Mouse (Mus musculus) brown adipose tissue, adult 24 weeks (tissue): ENCODE data around the gene 4930564D02Rik. TPM values are rescaled to one million over a fixed set of nuclear protein-coding genes. Genes with fewer than 3 reads are reported as not detected.

Source experiments
- H3K27ac ChIP-seq: fragments of 200-500 bp; replicated peaks from 2 replicates; pipeline ENCODE4 v1.5.1; 2012; ENCODE audit warnings: low read depth, mild to moderate bottlenecking, low read length
- H3K4me1 ChIP-seq: fragments of 200-500 bp; 2 replicates; pipeline ENCODE4 v1.6.1; 2012; ENCODE audit warnings: low read length, mixed read lengths; ENCODE audit not compliant: control insufficient read depth, insufficient read depth, insufficient read length
- H3K4me3 ChIP-seq: fragments of 200-500 bp; 2 replicates; pipeline ENCODE4 v1.5.1; 2012; ENCODE audit warnings: low read depth, mild to moderate bottlenecking, low read length, moderate library complexity; ENCODE audit not compliant: insufficient read depth
- polyA plus RNA-seq: library from polyadenylated mRNA; stranded (reverse); fragments of >200 nt; gene quantifications from 2 replicates; pipeline ENCODE4 v1.2.4, GENCODE M21; 2012; ENCODE audit not compliant: missing spikeins, insufficient read depth, insufficient read length

Gene 4930564D02Rik
- not detected in 2 replicates for polyA plus RNA-seq

- Histone ChIP-seq H3K27ac (no peak within 1 kb of the TSS), H3K4me3 (no peak within 1 kb of the TSS), H3K4me1 (no peaks in the 10 kb centered on the region)
These were observed at the start of gene 4930564D02Rik for GRCm38 (mm10) chr3:105066544-105066943. Gene 4930564D02Rik (plus strand): TSS chr3:105066844.

GRCm38 (mm10) chr3:105017314-105017713, 49.3 kb upstream of the 4930564D02Rik start:
- Histone ChIP-seq H3K27ac (peak overlapping the region; percentile 62), H3K4me1 (peaks cover 46% of the 10 kb centered on the region), H3K4me3 (no peak overlapping the region)

DNA sequence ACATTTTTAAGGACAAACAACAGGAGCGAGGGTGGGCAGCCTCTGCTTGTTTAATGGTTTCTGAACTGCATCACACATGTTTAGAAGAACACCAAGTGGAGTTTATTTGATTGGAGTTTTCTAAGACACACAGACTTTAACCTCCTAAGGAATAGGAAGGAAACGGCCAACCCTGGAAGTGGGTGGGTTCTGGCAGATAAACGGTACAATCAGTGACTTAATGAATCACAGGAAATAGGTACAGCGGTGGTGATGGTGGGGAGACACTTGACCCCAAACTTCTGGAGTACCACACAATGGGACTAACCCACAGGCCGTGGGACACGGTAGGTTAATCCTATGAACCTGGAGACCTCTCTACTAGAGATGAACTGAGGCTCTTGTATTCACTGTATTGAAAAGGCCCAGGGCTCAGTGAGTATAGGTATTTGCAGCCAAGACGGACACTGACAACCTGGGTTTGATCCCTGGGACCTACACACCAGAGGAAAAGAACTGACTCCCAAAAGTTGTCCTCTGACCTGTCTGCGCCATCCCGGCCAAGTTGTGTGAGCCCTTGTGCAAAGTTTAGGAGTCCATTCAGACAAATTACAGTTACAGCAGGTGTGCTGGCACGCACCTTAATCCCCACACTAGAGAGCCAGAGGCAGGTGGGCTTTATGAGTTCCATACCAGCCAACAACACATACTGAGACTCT, 48.4 kb upstream of the 4930564D02Rik start:
- peak overlapping the region; percentile 94 for H3K27ac ChIP-seq
- H3K4me1 ChIP-seq, result peaks cover 49% of the 10 kb centered on the region
- H3K4me3 ChIP-seq, result no peak overlapping the region

DNA sequence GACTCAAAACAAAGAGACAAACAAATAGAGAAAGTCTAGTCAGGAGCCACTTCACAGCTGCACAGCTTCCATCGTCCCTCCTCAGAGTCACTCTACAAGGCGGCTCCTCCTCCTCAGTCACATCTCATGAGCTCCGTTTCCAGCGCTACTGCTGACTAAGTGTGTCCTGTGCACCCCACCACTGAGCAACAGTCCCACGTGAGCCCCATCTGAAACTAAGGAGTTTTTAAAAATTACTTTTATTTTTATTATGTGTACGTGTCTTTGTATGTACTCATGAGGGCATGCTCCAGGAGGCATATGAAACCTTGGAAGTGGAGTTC, 47.9 kb upstream of the 4930564D02Rik start:
- H3K4me1 ChIP-seq, result peaks cover 53% of the 10 kb centered on the region
- no peak overlapping the region for H3K4me3 ChIP-seq
- peak overlapping the region; percentile 94 for H3K27ac ChIP-seq

GRCm38 (mm10) chr3:105019826-105020692, 46.6 kb upstream of the 4930564D02Rik start:
- Histone ChIP-seq H3K4me1 (peaks cover 49% of the 10 kb centered on the region), H3K4me3 (no peak overlapping the region), H3K27ac (peak overlapping the region; percentile 86)

DNA sequence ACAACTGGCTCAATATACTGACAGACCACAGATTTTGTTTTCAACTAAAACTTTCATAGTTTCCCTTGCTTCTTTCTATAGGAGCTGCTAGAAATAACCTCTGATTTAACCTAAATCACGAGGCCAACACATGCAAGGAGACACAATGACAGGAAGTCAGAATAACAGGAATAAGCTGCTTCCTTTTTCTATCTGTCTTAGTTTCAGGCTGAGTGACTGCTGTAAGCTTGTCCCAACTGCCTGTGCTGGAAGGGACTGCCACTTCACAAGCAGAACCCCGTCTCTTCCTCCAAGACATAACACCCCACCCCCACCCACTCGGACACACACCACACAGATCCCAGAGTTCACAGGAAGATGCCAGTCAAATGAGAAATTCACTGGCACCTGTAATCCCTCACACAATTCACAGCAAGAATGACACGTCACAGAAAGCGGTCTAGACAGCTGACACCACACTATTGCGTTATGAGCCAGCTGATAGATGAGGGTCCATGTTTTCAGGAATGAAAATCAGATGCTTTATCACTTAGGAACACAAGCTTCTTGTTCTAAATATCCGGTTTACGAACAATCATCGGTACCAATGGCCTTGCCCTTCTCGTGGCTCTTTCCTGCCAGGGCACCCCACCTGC, 43.2 kb upstream of the 4930564D02Rik start:
- H3K4me3 ChIP-seq, result no peak overlapping the region
- H3K27ac ChIP-seq, result peak overlapping the region; percentile 82
- peaks cover 33% of the 10 kb centered on the region for H3K4me1 ChIP-seq

- peaks cover 42% of the 10 kb centered on the region for H3K4me1 ChIP-seq
- H3K27ac ChIP-seq, result peak overlapping the region; percentile 96
- H3K4me3 ChIP-seq, result no peak overlapping the region
These were observed 30.3 kb upstream of the 4930564D02Rik start for GRCm38 (mm10) chr3:105036281-105036847.

- peaks cover 42% of the 10 kb centered on the region for H3K4me1 ChIP-seq
- H3K4me3 ChIP-seq, result no peak overlapping the region
- peak overlapping the region; percentile 96 for H3K27ac ChIP-seq
These were observed 29.3 kb upstream of the 4930564D02Rik start for GRCm38 (mm10) chr3:105037240-105037770.

DNA sequence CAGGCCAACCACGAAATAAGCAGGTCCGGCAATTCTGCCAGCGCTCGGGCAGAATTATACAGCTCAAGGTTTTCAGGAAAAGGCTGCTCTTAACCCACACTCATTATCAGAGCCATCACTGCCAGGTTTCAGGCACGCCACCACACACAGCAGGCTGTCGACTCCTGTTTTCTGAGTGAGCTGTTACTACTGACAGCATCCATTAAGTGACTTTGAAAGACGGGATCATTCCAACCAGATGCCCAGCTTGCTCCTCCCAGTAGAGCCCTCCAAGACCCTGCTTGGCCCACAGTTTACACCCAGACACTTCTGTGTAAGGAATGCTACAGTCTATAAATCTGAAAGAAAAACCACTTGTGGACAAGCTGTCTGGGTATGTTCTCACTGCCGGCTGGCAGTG, 26.6 kb upstream of the 4930564D02Rik start:
- peak overlapping the region; percentile 58 for H3K27ac ChIP-seq
- peaks cover 53% of the 10 kb centered on the region for H3K4me1 ChIP-seq
- no peak overlapping the region for H3K4me3 ChIP-seq

DNA sequence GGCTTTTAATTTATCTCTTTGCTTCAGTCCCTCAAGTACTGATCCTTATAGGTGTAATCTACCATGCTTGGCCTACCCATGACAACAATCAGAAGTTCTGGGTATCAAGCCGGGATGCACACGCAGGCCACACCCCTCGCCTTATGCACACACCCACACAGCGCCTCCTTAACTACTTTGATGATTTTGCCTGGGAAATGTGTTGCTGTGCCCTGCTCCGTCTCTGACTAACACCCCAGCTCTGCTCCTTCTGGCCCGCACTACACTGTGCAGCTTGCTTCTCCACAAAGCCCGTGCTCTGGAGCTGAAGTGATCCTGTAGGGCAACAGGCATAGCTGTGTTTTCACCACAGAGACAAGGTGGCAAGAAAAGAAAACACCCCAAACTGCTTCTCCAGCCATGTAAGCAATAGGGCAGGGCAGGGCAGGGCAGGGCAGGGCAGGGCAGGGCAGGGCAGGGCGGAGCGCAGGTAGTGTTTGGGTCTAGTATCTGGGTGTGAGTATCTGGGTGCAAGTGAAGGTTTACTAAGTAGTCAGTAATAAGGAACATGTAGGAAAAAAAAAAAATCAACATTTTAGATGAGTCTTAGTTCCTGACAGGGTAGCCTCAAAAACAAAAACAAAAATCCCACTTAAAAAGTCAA, 25.5 kb upstream of the 4930564D02Rik start:
- Histone ChIP-seq H3K4me3 (no peak overlapping the region), H3K4me1 (peaks cover 54% of the 10 kb centered on the region), H3K27ac (0 out of 2 replicates have a peak overlapping the region, but pooled peaks have one; percentile 12)

- peaks cover 44% of the 10 kb centered on the region for H3K4me1 ChIP-seq
- no peak overlapping the region for H3K27ac ChIP-seq
- no peak overlapping the region for H3K4me3 ChIP-seq
These were observed 22.9 kb upstream of the 4930564D02Rik start for GRCm38 (mm10) chr3:105043746-105044145.

- no peak overlapping the region for H3K4me3 ChIP-seq
- H3K27ac ChIP-seq, result peak overlapping the region; percentile 80
- peaks cover 30% of the 10 kb centered on the region for H3K4me1 ChIP-seq
These were observed 19.8 kb upstream of the 4930564D02Rik start for GRCm38 (mm10) chr3:105046870-105047269.

DNA sequence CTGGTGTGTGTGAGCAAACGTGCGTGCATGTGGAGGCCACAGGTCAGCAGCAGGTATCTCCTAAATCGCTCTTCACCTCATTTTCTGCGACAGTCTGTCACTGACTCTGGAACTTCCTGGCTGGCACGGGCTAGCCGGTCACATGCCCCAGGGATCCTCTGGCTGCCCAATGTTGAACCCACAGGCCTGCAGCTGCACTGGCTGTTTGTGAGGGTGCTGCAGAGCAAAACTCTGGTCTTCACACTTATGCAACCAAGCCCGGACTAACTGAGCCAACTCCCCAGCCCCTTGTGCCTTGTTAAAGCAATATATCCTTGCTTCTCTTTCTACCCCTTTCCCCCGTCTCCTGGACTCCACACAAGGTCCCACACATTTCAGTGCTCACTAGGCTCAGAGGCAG, 19.0 kb upstream of the 4930564D02Rik start:
- Histone ChIP-seq H3K4me1 (peaks cover 30% of the 10 kb centered on the region), H3K27ac (peak overlapping the region; percentile 74), H3K4me3 (peak overlapping the region; percentile 43)

DNA sequence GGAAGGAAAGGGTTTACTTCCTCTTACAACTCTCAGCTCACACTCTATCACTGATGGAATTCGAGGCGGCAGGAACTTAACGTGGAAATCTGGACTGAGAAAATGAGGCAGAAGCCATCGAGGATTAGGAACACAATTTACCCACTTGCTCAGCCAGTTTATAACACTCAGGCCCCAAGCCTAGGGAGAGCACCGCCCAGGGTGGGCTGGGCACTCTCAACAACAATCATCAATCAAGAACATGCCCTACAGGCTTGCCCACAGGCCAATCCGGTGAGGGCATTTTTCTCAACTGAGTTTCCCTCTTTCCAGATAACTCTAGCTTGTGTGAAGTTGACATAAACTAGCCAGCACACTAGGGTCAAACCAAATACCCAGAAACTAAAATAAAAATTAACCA, 16.8 kb upstream of the 4930564D02Rik start:
- peaks cover 28% of the 10 kb centered on the region for H3K4me1 ChIP-seq
- peak overlapping the region; percentile 35 for H3K27ac ChIP-seq
- no peak overlapping the region for H3K4me3 ChIP-seq
